Mouse (Mus musculus) central nervous system, embryonic 14 days (tissue): ENCODE data around the gene 1700012B09Rik. TPM values are rescaled to one million over a fixed set of nuclear protein-coding genes. Genes with fewer than 3 reads are reported as not detected.

ENCODE experiments used
- polyA plus RNA-seq: library from polyadenylated mRNA; depleted of rRNA; stranded (reverse); fragments of >200 nt; gene quantifications from 2 replicates; pipeline ENCODE4 v1.2.3, GENCODE M21; 2012; rRNA removed

Gene 1700012B09Rik
- polyA plus RNA-seq = 1.0 and 1.4 TPM in 2 replicates

DNA sequence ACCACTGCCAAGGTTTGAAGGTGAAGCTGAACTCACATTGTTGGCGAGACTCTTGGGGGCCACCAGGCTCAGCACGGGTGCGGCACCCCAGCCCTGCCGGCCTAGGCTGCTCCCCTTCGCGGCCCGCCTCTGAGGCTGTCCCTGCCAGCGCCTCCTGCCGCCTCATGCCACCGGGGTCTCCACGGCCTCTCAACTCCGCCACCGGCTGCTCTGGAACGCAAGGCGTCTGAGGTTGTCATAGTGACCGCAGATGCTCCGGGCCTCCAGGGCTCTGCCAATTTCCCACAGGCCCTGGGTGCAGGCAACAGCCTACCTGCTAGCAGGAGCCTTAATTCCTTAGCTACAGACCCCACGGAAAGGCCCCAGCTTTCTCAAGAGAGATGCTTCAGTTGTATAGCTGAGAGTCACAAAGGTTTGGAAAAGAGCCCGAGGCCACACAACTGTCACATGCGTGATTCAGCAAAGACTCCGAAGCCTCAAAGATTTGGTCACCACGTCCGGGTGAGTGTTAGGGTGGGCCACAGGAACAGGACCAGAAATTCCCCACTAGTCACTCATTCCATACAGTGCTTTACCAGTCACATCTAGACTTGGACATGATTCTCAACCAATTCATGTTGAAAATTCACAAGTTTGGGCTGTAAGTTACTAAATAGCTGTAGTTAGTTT lies at the start of gene 1700012B09Rik:
Gene 1700012B09Rik, minus strand, starts transcription at position 228 of the 669 bp plus-strand sequence.

DNA sequence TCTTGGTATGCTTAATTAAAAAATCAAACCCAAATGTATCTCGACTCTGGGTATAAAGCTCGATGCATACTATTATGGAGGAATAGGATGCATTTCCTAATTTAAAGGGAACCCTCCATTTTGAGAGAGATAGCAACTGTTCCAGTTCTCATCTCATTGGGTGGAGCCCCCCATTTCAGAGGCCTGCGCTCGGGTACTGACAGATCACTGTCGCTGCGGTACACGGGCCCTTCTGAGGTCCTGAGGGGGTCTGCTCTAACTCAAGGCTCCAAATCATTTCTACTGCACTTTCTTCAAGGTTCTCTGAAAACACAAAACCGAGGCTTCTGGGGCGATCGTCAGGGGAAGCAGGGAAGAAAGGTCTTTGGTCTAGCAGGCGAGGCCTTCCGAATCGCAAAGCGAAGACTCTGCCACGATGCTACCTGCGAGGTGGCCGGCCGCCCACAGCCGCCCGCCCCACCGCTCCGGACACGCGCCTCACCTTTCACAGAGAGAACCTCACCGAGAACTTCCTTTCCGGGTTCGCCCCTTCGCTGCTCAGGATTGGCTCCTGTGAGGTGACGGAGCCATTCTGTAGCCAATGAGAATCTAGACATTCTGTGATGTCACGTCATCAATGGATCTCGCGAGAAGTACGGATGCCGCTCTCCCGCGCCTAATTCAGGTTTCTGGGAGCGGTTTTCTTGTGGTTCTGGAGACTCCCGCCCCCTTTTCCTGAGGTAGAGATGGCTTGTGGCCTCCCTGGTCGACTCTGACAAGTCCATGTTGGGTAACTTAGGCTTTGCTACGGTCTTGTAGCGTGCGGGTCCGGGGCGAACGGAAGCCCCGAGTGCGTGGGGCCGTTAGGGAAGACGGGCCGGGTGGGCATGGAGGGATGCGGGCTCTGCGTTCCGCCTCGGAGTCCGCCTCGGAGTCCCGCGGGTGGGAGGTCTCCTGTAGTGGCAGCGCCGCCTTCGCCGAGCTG lies 13.5 kb upstream of the 1700012B09Rik start, which contains the start of the genes Mre11a and Ankrd49:
Gene Mre11a, plus strand, starts transcription at position 616 of the 964 bp plus-strand sequence.
Gene Ankrd49, minus strand, starts transcription at position 818 of the 964 bp plus-strand sequence.

DNA sequence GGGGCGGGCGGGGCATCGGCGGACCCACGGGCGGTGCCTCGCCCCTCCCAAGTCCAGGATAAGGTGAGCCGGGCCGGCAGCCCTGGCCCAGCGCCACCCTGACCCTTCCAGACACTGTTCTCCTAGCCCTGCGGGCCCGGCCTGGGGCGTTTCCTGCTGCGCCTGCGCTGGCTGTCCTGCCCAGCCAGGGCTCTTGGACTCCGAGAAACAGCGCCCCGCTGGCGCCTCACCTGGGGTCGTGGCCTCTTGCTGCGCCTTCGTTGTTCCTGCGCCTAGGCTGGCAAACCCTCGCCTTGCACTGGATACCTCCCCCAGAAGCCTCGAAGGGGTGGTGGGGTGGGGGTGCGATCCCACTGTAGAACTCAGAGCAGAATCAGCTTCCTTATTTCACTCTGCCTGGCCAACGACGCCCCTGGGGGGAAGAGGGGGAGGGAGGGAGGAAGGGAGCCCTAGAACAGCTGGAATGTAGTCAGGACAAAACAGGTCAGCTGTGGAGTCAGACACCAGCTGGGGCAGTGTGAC lies 18.8 kb downstream of the 1700012B09Rik start, which contains the start of gene Fut4:
Gene Fut4, minus strand, starts transcription at position 393 of the 522 bp plus-strand sequence.

DNA sequence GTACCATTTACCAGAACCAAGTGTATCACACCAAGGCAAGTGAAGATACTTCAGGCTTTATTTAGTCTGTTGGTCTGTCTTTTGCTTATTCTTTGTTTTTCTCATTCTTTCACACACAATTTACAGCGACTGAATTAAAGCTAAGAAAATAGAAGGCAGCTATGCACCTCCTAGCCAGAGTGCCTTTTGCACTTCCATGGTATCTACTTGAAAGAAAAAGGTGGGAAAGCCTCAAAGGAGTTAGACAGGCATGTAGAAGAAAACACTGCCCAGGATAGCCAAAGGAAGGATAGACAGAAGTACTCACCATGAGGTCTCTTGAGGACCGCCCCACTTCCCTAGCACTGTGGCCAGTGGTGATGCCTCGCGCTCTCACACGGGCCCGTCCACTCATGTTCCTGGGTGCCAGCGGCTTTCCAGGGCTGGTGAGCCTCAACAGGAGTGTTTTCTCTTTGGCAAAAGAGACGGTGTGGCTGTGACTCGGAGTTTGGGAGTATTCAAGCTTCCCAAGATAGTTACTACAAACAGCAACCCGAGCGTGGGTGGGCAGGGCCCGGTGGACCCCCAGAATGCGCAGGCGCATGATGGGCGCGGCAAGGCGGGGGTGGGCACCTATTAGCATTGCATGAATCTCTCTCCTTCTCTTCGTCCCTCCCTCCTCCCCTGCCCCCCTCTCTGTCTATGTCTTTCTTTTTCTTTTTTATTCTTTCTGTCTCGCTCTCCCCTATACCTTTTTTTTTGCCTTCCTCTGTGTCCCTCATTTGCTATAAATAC lies 30.5 kb downstream of the 1700012B09Rik start, which contains the start of gene Piwil4:
Gene Piwil4, minus strand, starts transcription at position 583 of the 774 bp plus-strand sequence.

Other genes starting within 250 kb of the 1700012B09Rik start
- 20.0 and 25.2 TPM in 2 replicates for gene Amotl1, start 126.0 kb downstream of the 1700012B09Rik start, polyA plus RNA-seq
- gene Piwil4, start 30.3 kb downstream of the 1700012B09Rik start, polyA plus RNA-seq = 0.26 and 0.28 TPM in 2 replicates
- gene Fut4, start 18.6 kb downstream of the 1700012B09Rik start, polyA plus RNA-seq = 0.80 and 1.3 TPM in 2 replicates
- 12.2 and 13.4 TPM in 2 replicates for gene Mre11a, start 13.6 kb upstream of the 1700012B09Rik start, polyA plus RNA-seq
- 20.4 and 24.6 TPM in 2 replicates for gene Ankrd49, start 13.8 kb upstream of the 1700012B09Rik start, polyA plus RNA-seq
- gene Gpr83, start 89.2 kb upstream of the 1700012B09Rik start, polyA plus RNA-seq = 1.1 and 1.5 TPM in 2 replicates
- gene Izumo1r, start 132.9 kb upstream of the 1700012B09Rik start, polyA plus RNA-seq = 0.04 and 0.24 TPM in 2 replicates